In genomic region chr7:31055354-31055824, GRCm38 (mm10) we compare ENCODE assay signal across 9 mouse cellular contexts. TPM values are rescaled to one million over a fixed set of nuclear protein-coding genes. Genes with fewer than 3 reads are reported as not detected.
DNase-seq lines count a peak whose midpoint lies in the region; ATAC-seq lines count a peak whose summit lies in the region.
"Had no signal": no experiment of that assay in that cellular context is flagged by ENCODE, and none has a peak within 500 bp of the region (broad histone marks: within the 10 kb centered on the region; RNA-seq: fewer than 3 reads in every experiment).

No protein-coding gene starts in this region.

- ATAC-seq in intestine, embryonic 16.5 days = peak; percentile 78
- peak; percentile 79 for ATAC-seq in liver, embryonic 15.5 days (ENCODE audit: insufficient read depth)

- DNase-seq in cerebellum, adult 9-10 months = peak; percentile 47
- no peak for DNase-seq in cerebellum, adult 11 months
- peak; percentile 90 for DNase-seq in adrenal gland, postnatal 10 days
- DNase-seq in gastrocnemius, postnatal 36 days = peak; percentile 90 to 91
- peak; percentile 81 for DNase-seq in retina, postnatal 1 day
- no peak for DNase-seq in thymus, postnatal 36 days

- H3K4me2 ChIP-seq in intestine, embryonic 16.5 days (ENCODE audit: low read depth, low read length) = peak overlapping the region; percentile 48
- H3K4me2 ChIP-seq in liver, embryonic 15.5 days = peak overlapping the region; percentile 41

- H3K27me3 ChIP-seq in intestine, embryonic 16.5 days (replicated peaks; ENCODE audit: control insufficient read depth, insufficient read depth, low read length) = peaks cover 35% of the 10 kb centered on the region
- peaks cover 37% of the 10 kb centered on the region for H3K27me3 ChIP-seq in liver, embryonic 15.5 days

- H3K4me1 ChIP-seq in intestine, embryonic 16.5 days (ENCODE audit: control insufficient read depth, insufficient read depth, low read length) = peaks cover 39% of the 10 kb centered on the region
- peaks cover 37% of the 10 kb centered on the region for H3K4me1 ChIP-seq in liver, embryonic 15.5 days (replicated peaks)

- peak overlapping the region; percentile 61 for H3K9ac ChIP-seq in intestine, embryonic 16.5 days (ENCODE audit: low read depth, low read length)
- no peak overlapping the region for H3K9ac ChIP-seq in liver, embryonic 15.5 days

- peak overlapping the region; percentile 45 for H3K4me3 ChIP-seq in intestine, embryonic 16.5 days (ENCODE audit: low read length)
- peak overlapping the region; percentile 28 for H3K4me3 ChIP-seq in liver, embryonic 15.5 days (replicated peaks)

- WGBS in intestine, embryonic 16.5 days = 15% methylated on average over 10 of the region's 10 CpGs
- WGBS in liver, embryonic 15.5 days (ENCODE audit: insufficient replicate concordance) = 25% methylated on average over 10 of the region's 10 CpGs

- intact Hi-C loops in gastrocnemius, postnatal 36 days (cut with DNase I) = no loop called here

- H3K9me3 ChIP-seq in intestine, embryonic 16.5 days (ENCODE audit: control insufficient read depth, low read length) = no peaks in the 10 kb centered on the region
- no peaks in the 10 kb centered on the region for H3K9me3 ChIP-seq in liver, embryonic 15.5 days (replicated peaks)

- H3K27ac ChIP-seq in intestine, embryonic 16.5 days (ENCODE audit: low read length) = peak overlapping the region; percentile 65
- peak overlapping the region; percentile 78 for H3K27ac ChIP-seq in liver, embryonic 15.5 days (replicated peaks)

- H3K36me3 ChIP-seq in intestine, embryonic 16.5 days (ENCODE audit: control insufficient read depth, insufficient read depth, low read length) = no peaks in the 10 kb centered on the region
- H3K36me3 ChIP-seq in liver, embryonic 15.5 days (replicated peaks) = no peaks in the 10 kb centered on the region

RNA-seq across cellular contexts. Expression of gene Fxyd1, which starts 1.6 kb away (rescaled TPM):
- 100 to 1,000 TPM; 353 to 358 TPM for total RNA-seq in adrenal gland, postnatal 10 days (2021)
- 1,000 to 10,000 TPM in 1 of 2 experiments, 100 to 1,000 TPM in 1; 991 to 1,156 TPM for total RNA-seq in gastrocnemius, postnatal 36 days (2021)
- 62.6 and 71.9 TPM in 2 replicates for polyA plus RNA-seq in intestine, embryonic 16.5 days (2015; fragmentation: Nextera tagmentation; extraction: Ambion mirVana)
- 88.6 and 99.1 TPM in 2 replicates for polyA plus RNA-seq in liver, embryonic 15.5 days (2015; fragmentation: Nextera tagmentation; extraction: Ambion mirVana)
- total RNA-seq: neutrophil, adult 5-6 weeks had no signal

RNA-seq across cellular contexts. Expression of gene Lgi4, which starts 3.8 kb away (rescaled TPM):
- 1 to 10 TPM; 6.1 to 7.0 TPM for total RNA-seq in adrenal gland, postnatal 10 days (2021)
- total RNA-seq in gastrocnemius, postnatal 36 days (2021) = 1 to 10 TPM; 2.5 to 4.4 TPM
- 0.83 and 1.4 TPM in 2 replicates for polyA plus RNA-seq in intestine, embryonic 16.5 days (2015; fragmentation: Nextera tagmentation; extraction: Ambion mirVana)
- polyA plus RNA-seq in liver, embryonic 15.5 days (2015; fragmentation: Nextera tagmentation; extraction: Ambion mirVana) = 0.03 TPM in 1 of 2 replicates, not detected in the other

RNA-seq across cellular contexts. Expression of gene Fxyd7, which starts 4.1 kb away (rescaled TPM):
- total RNA-seq in adrenal gland, postnatal 10 days (2021) = 10 to 100 TPM in 1 of 2 experiments, 1 to 10 TPM in 1; 7.5 to 18.2 TPM
- 1 to 10 TPM; 1.7 to 1.8 TPM for total RNA-seq in gastrocnemius, postnatal 36 days (2021)
- 20.1 and 22.0 TPM in 2 replicates for polyA plus RNA-seq in intestine, embryonic 16.5 days (2015; fragmentation: Nextera tagmentation; extraction: Ambion mirVana)
- polyA plus RNA-seq in liver, embryonic 15.5 days (2015; fragmentation: Nextera tagmentation; extraction: Ambion mirVana) = 0.17 and 0.26 TPM in 2 replicates

RNA-seq across cellular contexts. Expression of gene Fxyd5, which starts 13.1 kb away (rescaled TPM):
- total RNA-seq in adrenal gland, postnatal 10 days (2021) = 10 to 100 TPM; 39.1 to 42.0 TPM
- 10 to 100 TPM in 1 of 2 experiments, 1 to 10 TPM in 1; 9.6 to 11.3 TPM for total RNA-seq in gastrocnemius, postnatal 36 days (2021)
- polyA plus RNA-seq in intestine, embryonic 16.5 days (2015; fragmentation: Nextera tagmentation; extraction: Ambion mirVana) = 22.5 and 26.9 TPM in 2 replicates
- polyA plus RNA-seq in liver, embryonic 15.5 days (2015; fragmentation: Nextera tagmentation; extraction: Ambion mirVana) = 19.8 and 22.4 TPM in 2 replicates

RNA-seq across cellular contexts. Expression of gene Fxyd3, which starts 21.1 kb away (rescaled TPM):
- total RNA-seq in adrenal gland, postnatal 10 days (2021) = 1 to 10 TPM; 4.0 to 5.6 TPM
- under 1 TPM; 0.77 to 0.96 TPM for total RNA-seq in gastrocnemius, postnatal 36 days (2021)
- 71.2 and 73.7 TPM in 2 replicates for polyA plus RNA-seq in intestine, embryonic 16.5 days (2015; fragmentation: Nextera tagmentation; extraction: Ambion mirVana)
- 0.35 and 0.92 TPM in 2 replicates for polyA plus RNA-seq in liver, embryonic 15.5 days (2015; fragmentation: Nextera tagmentation; extraction: Ambion mirVana)
- total RNA-seq: neutrophil, adult 5-6 weeks had no signal

Comparison
In these comparisons a context has a peak if more than half of its experiments do, and no peak if none do; other contexts are left out.
1. DNase-seq: peak in cerebellum, adult 9-10 months (single experiment), adrenal gland, postnatal 10 days (single experiment), gastrocnemius, postnatal 36 days (2 of 2) and retina, postnatal 1 day (single experiment); none in cerebellum, adult 11 months (single experiment) and thymus, postnatal 36 days (0 of 2).